Mouse (Mus musculus) left cerebral cortex, postnatal 10 days (tissue): Measurements from ENCODE around the gene Fads3. TPM values are rescaled to one million over a fixed set of nuclear protein-coding genes. Genes with fewer than 3 reads are reported as not detected.

Source experiments
- DNase-seq, 2 experiments: peaks; one replicate each; pipeline ENCODE4 v3.0.0; 2021 to 2022; ENCODE audit warnings: low spot score in 2 of 2, mixed read lengths in 1 of 2; ENCODE audit errors: extremely low spot score in 1 of 2
- intact Hi-C: fragments of 180-260 bp; cut with DNase I; formaldehyde crosslinking; loops from one replicate; pipeline ENCODE4 v1.15.1; 2025
- total RNA-seq, 2 experiments: library from RNA; stranded (reverse); gene quantifications; 2 replicates each; pipeline ENCODE4 v1.2.3; 2021

The Fads3 gene
- total RNA-seq, 2 experiments from 2014 or later, result 49.0 to 49.5 TPM

GRCm38 (mm10) chr19:10094695-10095094 lies 53.3 kb downstream of the Fads3 start:
- intact Hi-C loops, result no loop called here
- DNase-seq, result no peak

GRCm38 (mm10) chr19:10096371-10096876 lies 55.1 kb downstream of the Fads3 start:
- intact Hi-C loops, result no loop called here
- DNase-seq, result no peak

GRCm38 (mm10) chr19:10097826-10098225 lies 56.5 kb downstream of the Fads3 start:
- intact Hi-C loops, result no loop called here
- DNase-seq, result no peak

GRCm38 (mm10) chr19:10100631-10101071 lies 59.3 kb downstream of the Fads3 start:
- intact Hi-C loops, result loop anchor here (1.0 kb wide), 1 partner anchor 83 kb away; no protein-coding TSS in a partner anchor
- DNase-seq, result peak; percentile 73 to 90

- intact Hi-C loops, result loop anchor here (1.0 kb wide), 1 partner anchor 82 kb away; no protein-coding TSS in a partner anchor
- DNase-seq, result peak; percentile 93 to 96
Observed at GRCm38 (mm10) chr19:10101341-10102053, 60.1 kb downstream of the Fads3 start, which contains the start of gene Fads2. Fads2 (minus strand) TSS chr19:10101746.

- DNase-seq, result no peak
- intact Hi-C loops, result no loop called here
Observed at GRCm38 (mm10) chr19:10102054-10102700, 60.8 kb downstream of the Fads3 start.

GRCm38 (mm10) chr19:10104234-10104633 lies 62.9 kb downstream of the Fads3 start:
- intact Hi-C loops, result no loop called here
- DNase-seq, result peak in 1 of 2 experiments; percentile 40

GRCm38 (mm10) chr19:10105034-10105493 lies 63.7 kb downstream of the Fads3 start:
- no peak for DNase-seq
- intact Hi-C loops, result no loop called here

GRCm38 (mm10) chr19:10106634-10107033 lies 65.3 kb downstream of the Fads3 start:
- DNase-seq, result no peak
- intact Hi-C loops, result no loop called here

- intact Hi-C loops, result no loop called here
- no peak for DNase-seq
Observed at GRCm38 (mm10) chr19:10107051-10107611, 65.8 kb downstream of the Fads3 start.

- DNase-seq, result no peak
Observed at GRCm38 (mm10) chr19:10108129-10108528, 66.8 kb downstream of the Fads3 start.

GRCm38 (mm10) chr19:10108666-10109065 lies 67.3 kb downstream of the Fads3 start:
- intact Hi-C loops, result no loop called here
- DNase-seq, result no peak

More at GRCm38 (mm10) chr19:10108129-10108528, 66.8 kb downstream of the Fads3 start:
- intact Hi-C loops, result no loop called here

Other genes starting within 250 kb of the Fads3 start
- not detected for gene Scgb2a2, start 194.0 kb upstream of the Fads3 start, total RNA-seq
- 10 to 100 TPM; 16.8 to 18.0 TPM for gene Incenp, start 142.0 kb upstream of the Fads3 start, total RNA-seq
- gene Fth1, start 61.0 kb upstream of the Fads3 start, total RNA-seq, result 1,000 to 10,000 TPM; 1,579 to 1,597 TPM
- 1 to 10 TPM; 1.2 to 1.8 TPM for gene Best1, start 39.9 kb upstream of the Fads3 start, total RNA-seq
- gene Rab3il1, start 39.9 kb upstream of the Fads3 start, total RNA-seq, result 10 to 100 TPM in 1 of 2 experiments, 1 to 10 TPM in 1; 9.7 to 10.9 TPM
- gene Fads2, start 60.2 kb downstream of the Fads3 start, total RNA-seq, result 100 to 1,000 TPM; 217 to 220 TPM
- 100 to 1,000 TPM; 157 to 167 TPM for gene Fads1, start 141.3 kb downstream of the Fads3 start, total RNA-seq
- 10 to 100 TPM; 90.5 TPM for gene Tmem258, start 162.4 kb downstream of the Fads3 start, total RNA-seq
- gene Fen1, start 162.6 kb downstream of the Fads3 start, total RNA-seq, result 10 to 100 TPM in 1 of 2 experiments, 1 to 10 TPM in 1; 10.0 to 10.8 TPM
- 1 to 10 TPM; 5.9 to 6.6 TPM for gene Myrf, start 199.2 kb downstream of the Fads3 start, total RNA-seq